Mouse (Mus musculus) myocyte (in vitro differentiated cells): ENCODE results near the gene Spns2.

ENCODE experiments used
- E2F4 ChIP-seq: IDR thresholded peaks from one replicate; pipeline ENCODE4 v1.6.1; 2011; ENCODE audit warnings: mild to moderate bottlenecking, control low read depth, moderate library complexity; ENCODE audit not compliant: insufficient read depth
- MAX ChIP-seq: IDR thresholded peaks from one replicate; pipeline ENCODE4 v1.6.1; 2011; ENCODE audit warnings: low read depth, mild to moderate bottlenecking, control low read depth
- POLR2A ChIP-seq: IDR thresholded peaks from one replicate; pipeline ENCODE4 v1.6.1; 2011; ENCODE audit warnings: low read depth, mild to moderate bottlenecking, control low read depth, moderate library complexity; ENCODE audit not compliant: insufficient read length
- POLR2AphosphoS2 ChIP-seq: IDR thresholded peaks from one replicate; pipeline ENCODE4 v1.6.1; 2011; ENCODE audit warnings: low read depth, control low read depth; ENCODE audit not compliant: insufficient read length
- TCF3 ChIP-seq: IDR thresholded peaks from one replicate; pipeline ENCODE4 v1.6.1; 2011; ENCODE audit warnings: low read depth, control low read depth; ENCODE audit not compliant: insufficient read length

DNA sequence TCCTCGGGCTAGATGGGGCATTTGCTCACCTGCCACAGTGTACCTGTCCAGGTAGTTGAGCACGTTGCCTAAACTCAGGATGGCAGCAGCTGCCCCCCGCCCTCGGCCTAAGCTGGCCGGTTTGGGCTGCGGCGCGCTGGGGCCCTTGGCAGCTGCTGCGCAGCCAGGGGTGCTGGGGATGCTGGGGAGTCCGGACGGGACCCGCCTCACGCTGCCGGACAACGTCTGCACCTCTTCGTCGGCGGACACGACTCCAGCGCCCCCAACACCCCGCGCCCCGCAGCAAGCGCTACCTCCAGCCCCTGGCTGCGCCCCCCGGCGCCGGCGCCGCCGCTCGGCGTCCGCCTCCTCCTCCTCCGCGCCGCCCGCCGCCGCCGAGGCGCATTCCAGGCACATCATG lies 307 bp downstream of the Spns2 start:
- TF ChIP-seq POLR2A (no peak), POLR2AphosphoS2 (no peak), E2F4 (no peak), MAX (no peak), TCF3 (no peak)
